Mouse (Mus musculus): ENCODE measurements around the gene Adam15.

DNA sequence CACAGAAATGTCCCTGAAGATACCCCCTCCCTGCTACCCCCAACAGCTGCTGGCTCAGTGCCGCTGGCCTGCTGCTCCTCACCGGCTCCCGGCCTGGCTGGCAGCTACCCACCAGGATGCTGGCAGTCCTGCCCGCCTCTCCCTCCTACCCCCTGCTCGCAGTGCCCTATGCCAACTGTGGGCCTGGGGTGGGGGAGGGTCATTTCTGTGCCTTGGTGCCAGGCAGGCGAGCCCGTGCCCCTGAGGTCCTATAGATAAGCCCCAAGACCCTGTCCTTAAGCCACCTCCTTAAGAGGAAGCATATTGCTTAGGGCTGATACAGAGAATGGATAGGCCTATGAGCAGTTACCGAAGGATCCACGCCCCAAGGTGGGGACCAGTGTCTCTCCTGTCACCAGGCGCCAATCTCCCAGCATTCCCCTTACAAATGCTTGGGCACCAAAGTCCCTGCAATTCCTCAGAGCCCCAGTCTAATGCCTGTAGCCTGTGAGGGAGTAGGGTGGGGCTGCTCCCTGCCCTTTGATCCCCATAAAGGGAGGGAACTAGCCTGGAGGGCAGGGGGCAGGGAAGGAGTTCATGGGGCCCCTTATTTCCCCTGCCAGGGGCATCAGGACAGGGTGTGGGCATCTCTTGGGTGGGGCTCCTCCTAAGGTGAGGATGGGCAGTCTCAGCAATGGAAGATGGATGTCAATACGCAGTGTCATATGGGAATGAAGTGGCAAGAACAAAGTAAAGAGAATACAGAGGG is 38.5 kb upstream of the Adam15 start:
- TF ChIP-seq POLR2A (IDR thresholded peaks at IDR 0.05; ENCODE audit: insufficient read length, low read depth) (peak; percentile 15), MAX (IDR thresholded peaks at IDR 0.05; ENCODE audit: low read depth) (no peak), E2F4 (IDR thresholded peaks at IDR 0.05; ENCODE audit: insufficient read depth) (no peak), CEBPB (IDR thresholded peaks at IDR 0.05; ENCODE audit: insufficient read depth, poor library complexity, severe bottlenecking) (no peak), TCF12 (IDR thresholded peaks at IDR 0.05; ENCODE audit: insufficient read depth, poor library complexity, severe bottlenecking) (no peak), USF1 (IDR thresholded peaks at IDR 0.05; ENCODE audit: low read depth) (no peak), POLR2AphosphoS2 (IDR thresholded peaks at IDR 0.05; ENCODE audit: insufficient read length, low read depth) (no peak), MYOD1 (IDR thresholded peaks at IDR 0.05; ENCODE audit: control insufficient read depth in 1 of 3, insufficient read length in 2 of 3, low read depth in 2 of 3) (peak in 1 of 3 experiments; percentile 35)
